Mouse (Mus musculus) myocyte (in vitro differentiated cells): ENCODE measurements around the gene Negr1.

Source experiments
- E2F4 ChIP-seq: IDR thresholded peaks from one replicate; pipeline ENCODE4 v1.6.1; 2011; ENCODE audit warnings: mild to moderate bottlenecking, control low read depth, moderate library complexity; ENCODE audit not compliant: insufficient read depth
- MAX ChIP-seq: IDR thresholded peaks from one replicate; pipeline ENCODE4 v1.6.1; 2011; ENCODE audit warnings: low read depth, mild to moderate bottlenecking, control low read depth
- MYOD1 ChIP-seq, 3 experiments: IDR thresholded peaks; one replicate each; pipeline ENCODE4 v1.6.1; 2011; ENCODE audit warnings: control low read depth in 2 of 3, low read depth in 2 of 3, mild to moderate bottlenecking in 2 of 3, moderate library complexity in 1 of 3; ENCODE audit not compliant: insufficient read length in 2 of 3, control insufficient read depth in 1 of 3
- MYOG ChIP-seq, 3 experiments: IDR thresholded peaks; one replicate each; pipeline ENCODE4 v1.6.1; 2011; ENCODE audit warnings: control low read depth in 2 of 3, low read depth in 2 of 3, mild to moderate bottlenecking in 2 of 3; ENCODE audit not compliant: insufficient read length in 2 of 3, control insufficient read depth in 1 of 3, insufficient read depth in 1 of 3
- POLR2A ChIP-seq: IDR thresholded peaks from one replicate; pipeline ENCODE4 v1.6.1; 2011; ENCODE audit warnings: low read depth, mild to moderate bottlenecking, control low read depth, moderate library complexity; ENCODE audit not compliant: insufficient read length
- POLR2AphosphoS2 ChIP-seq: IDR thresholded peaks from one replicate; pipeline ENCODE4 v1.6.1; 2011; ENCODE audit warnings: low read depth, control low read depth; ENCODE audit not compliant: insufficient read length
- USF1 ChIP-seq: IDR thresholded peaks from one replicate; pipeline ENCODE4 v1.6.1; 2011; ENCODE audit warnings: low read depth, mild to moderate bottlenecking, control low read depth, moderate library complexity

DNA sequence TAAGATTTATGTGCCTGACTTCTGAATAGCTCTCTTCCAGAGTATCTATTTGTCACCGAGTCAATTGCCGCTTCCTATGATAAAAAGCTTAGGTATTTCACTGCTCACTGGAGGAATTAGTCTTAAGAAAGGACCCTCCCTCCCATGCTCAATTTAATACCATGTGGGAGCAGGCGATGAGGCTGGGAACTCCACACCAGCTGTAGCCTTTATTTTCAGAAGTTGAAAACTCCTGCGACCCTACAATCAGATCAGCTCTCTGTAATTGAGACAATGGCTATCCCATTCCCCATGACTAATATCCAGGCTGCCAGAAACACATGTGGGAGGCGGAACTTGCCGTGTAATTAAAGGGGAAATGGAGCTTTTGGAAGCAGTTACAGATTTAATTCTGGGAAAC lies 474.4 kb downstream of the Negr1 start:
- TF ChIP-seq MYOG (IDR thresholded peaks at IDR 0.05; ENCODE audit: control insufficient read depth in 1 of 3, insufficient read depth in 1 of 3, insufficient read length in 2 of 3, low read depth in 2 of 3): no peak
- TF ChIP-seq POLR2A: no peak
- TF ChIP-seq MYOD1 (IDR thresholded peaks at IDR 0.05; ENCODE audit: control insufficient read depth in 1 of 3, insufficient read length in 2 of 3, low read depth in 2 of 3): no peak
- no peak for TF ChIP-seq E2F4
- TF ChIP-seq USF1: no peak
- TF ChIP-seq MAX: no peak
- no peak for TF ChIP-seq POLR2AphosphoS2
